Mouse (Mus musculus): Measurements from ENCODE around the gene Znrf3.

GRCm38 (mm10) chr11:5436988-5437387 is 7.7 kb downstream of the Znrf3 start:
- no peak for TF ChIP-seq CTCF (IDR thresholded peaks at IDR 0.05; ENCODE audit: extremely low read depth, insufficient read depth, low read length)
- TF ChIP-seq POLR2A (IDR thresholded peaks at IDR 0.05; ENCODE audit: extremely low read depth, insufficient read depth, low read length), result no peak
